ENCODE assay signal across 8 mouse cellular contexts in genomic region chr10:94905689-94906473, GRCm38 (mm10). TPM values are rescaled to one million over a fixed set of nuclear protein-coding genes. Genes with fewer than 3 reads are reported as not detected.
DNase-seq lines count a peak whose midpoint lies in the region; ATAC-seq lines count a peak whose summit lies in the region.

No protein-coding gene starts in this region.

- 35% methylated on average over 21 of the region's 21 CpGs for WGBS in embryonic facial prominence, embryonic 12.5 days

- H3K36me3 ChIP-seq in embryonic facial prominence, embryonic 12.5 days: no peaks in the 10 kb centered on the region

- H3K9ac ChIP-seq in embryonic facial prominence, embryonic 12.5 days: no peak overlapping the region

- H3K27me3 ChIP-seq in embryonic facial prominence, embryonic 12.5 days: no peaks in the 10 kb centered on the region

- peak; percentile 46 for DNase-seq in ovary, postnatal 36 days (ENCODE audit: low spot score)
- DNase-seq in ovary, postnatal 10 days (ENCODE audit: low spot score): no peak
- peak; percentile 26 for DNase-seq in kidney, postnatal 14 days
- peak; percentile 84 for DNase-seq in mesoderm, embryonic 11.5 days (ENCODE audit: low read depth, low spot score)
- no peak for DNase-seq in thymus, postnatal 14 days
- no peak for DNase-seq in adipocyte (ENCODE audit: low spot score)
- DNase-seq in urinary bladder, postnatal 36 days (ENCODE audit: low spot score in 2 of 2): no peak

- peaks cover 14% of the 10 kb centered on the region for H3K4me1 ChIP-seq in embryonic facial prominence, embryonic 12.5 days

- H3K9me3 ChIP-seq in embryonic facial prominence, embryonic 12.5 days: no peaks in the 10 kb centered on the region

- H3K4me3 ChIP-seq in embryonic facial prominence, embryonic 12.5 days: no peak overlapping the region

- no peak overlapping the region for H3K27ac ChIP-seq in embryonic facial prominence, embryonic 12.5 days

- no peak for ATAC-seq in embryonic facial prominence, embryonic 12.5 days (ENCODE audit: insufficient number of reproducible peaks, insufficient read depth, low FRiP score, low TSS enrichment)

- H3K4me2 ChIP-seq in embryonic facial prominence, embryonic 12.5 days (replicated peaks): peak overlapping the region; percentile 24; the same call in 1 of the 2 replicates

RNA-seq across cellular contexts. Expression of gene Plxnc1, which starts 38.8 kb away (rescaled TPM):
- 3.4 and 3.5 TPM in 2 replicates for polyA plus RNA-seq in embryonic facial prominence, embryonic 12.5 days (2016; fragmentation: Nextera tagmentation; extraction: Ambion mirVana)

Comparison
In these comparisons a context has a peak if more than half of its experiments do, and no peak if none do; other contexts are left out.
1. DNase-seq: peak in ovary, postnatal 36 days (single experiment), kidney, postnatal 14 days (single experiment) and mesoderm, embryonic 11.5 days (single experiment); none in ovary, postnatal 10 days (single experiment), thymus, postnatal 14 days (single experiment), adipocyte (single experiment) and urinary bladder, postnatal 36 days (0 of 2).